Mouse (Mus musculus): ENCODE results near the gene Khdc3. TPM values are rescaled to one million over a fixed set of nuclear protein-coding genes. Genes with fewer than 3 reads are reported as not detected.

Khdc3 gene
- polyA plus RNA-seq, 1 experiment from 2014 or later = not detected

DNA sequence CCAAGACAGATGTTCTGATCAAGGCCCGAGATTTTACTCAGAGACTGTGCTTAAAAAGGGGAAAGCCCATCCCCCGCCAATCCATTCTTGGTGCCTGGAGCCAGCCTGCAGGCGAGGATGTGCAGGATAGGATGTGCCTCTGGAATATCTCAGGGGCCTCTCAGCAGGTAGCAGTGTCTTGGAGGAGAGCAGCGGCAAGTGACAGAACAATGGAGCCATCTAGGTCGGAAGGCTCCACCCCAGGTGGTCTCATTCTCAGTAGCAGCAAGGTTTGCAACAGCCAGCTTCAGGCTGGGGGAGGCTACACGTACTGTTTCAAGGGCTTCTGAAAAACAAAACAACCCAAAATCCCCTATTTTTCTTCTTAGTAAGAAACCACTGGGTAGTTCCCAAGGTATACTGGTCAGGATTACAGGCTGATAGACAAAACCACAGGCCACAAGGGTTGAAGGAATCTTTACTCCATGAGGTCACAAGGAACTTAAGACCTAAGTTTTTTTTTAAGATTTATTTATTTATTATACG, 21.8 kb upstream of the Khdc3 start:
- 50% methylated on average over 7 of the region's 7 CpGs for WGBS
- no peaks in the 10 kb centered on the region for H3K27me3 ChIP-seq (replicated peaks)
- H3K27ac ChIP-seq (replicated peaks) = no peak overlapping the region
- no peak for ATAC-seq (ENCODE audit: extremely low read depth, insufficient number of reproducible peaks, low FRiP score, low TSS enrichment)
- no peaks in the 10 kb centered on the region for H3K9me3 ChIP-seq
- H3K36me3 ChIP-seq = no peaks in the 10 kb centered on the region
- H3K9ac ChIP-seq = no peak overlapping the region
- no peak overlapping the region for H3K4me3 ChIP-seq
- H3K4me2 ChIP-seq = no peak overlapping the region
- no peaks in the 10 kb centered on the region for H3K4me1 ChIP-seq

DNA sequence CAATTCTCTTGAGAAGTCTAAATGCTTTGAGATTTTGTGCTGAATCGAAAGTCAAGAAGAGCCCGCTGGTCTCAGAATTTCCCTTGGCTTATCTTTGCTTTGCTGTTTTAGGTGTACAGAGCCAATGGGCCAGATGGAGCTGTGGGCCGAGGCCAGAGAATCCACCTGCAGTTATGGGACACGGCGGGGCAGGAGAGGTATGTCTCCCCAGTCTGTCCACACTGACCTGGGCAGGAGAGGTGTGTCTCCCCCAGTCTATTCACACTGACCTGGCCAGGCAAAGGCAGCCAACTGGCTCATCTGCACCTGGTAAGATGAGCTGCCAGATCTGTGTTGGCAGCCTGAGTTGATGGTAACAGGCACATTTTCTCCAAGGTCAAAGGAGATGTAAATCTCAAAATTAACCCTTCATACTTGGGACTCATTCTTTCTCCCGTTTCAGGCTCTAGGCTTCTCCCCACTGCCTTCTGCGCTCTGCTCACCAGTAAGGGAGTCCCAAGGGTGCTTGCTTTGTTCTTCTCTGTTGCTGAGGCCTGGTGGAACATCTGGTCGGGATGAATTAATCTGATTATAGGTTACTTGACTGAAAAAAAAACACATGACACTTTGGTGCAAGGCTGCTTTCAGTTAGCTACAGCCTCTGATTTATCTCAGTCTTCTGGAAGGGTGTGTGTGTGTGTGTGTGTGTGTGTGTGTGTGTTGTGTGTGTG, 19.2 kb upstream of the Khdc3 start:
- Histone ChIP-seq H3K27me3 (replicated peaks) (no peaks in the 10 kb centered on the region), H3K9ac (no peak overlapping the region), H3K27ac (replicated peaks) (no peak overlapping the region), H3K36me3 (no peaks in the 10 kb centered on the region), H3K4me1 (peaks cover 7% of the 10 kb centered on the region; the same call in 1 of the 2 replicates), H3K4me3 (no peak overlapping the region), H3K9me3 (no peaks in the 10 kb centered on the region), H3K4me2 (no peak overlapping the region)
- no peak for ATAC-seq (ENCODE audit: extremely low read depth, insufficient number of reproducible peaks, low FRiP score, low TSS enrichment)
- 75% methylated on average over 8 of the region's 8 CpGs for WGBS

DNA sequence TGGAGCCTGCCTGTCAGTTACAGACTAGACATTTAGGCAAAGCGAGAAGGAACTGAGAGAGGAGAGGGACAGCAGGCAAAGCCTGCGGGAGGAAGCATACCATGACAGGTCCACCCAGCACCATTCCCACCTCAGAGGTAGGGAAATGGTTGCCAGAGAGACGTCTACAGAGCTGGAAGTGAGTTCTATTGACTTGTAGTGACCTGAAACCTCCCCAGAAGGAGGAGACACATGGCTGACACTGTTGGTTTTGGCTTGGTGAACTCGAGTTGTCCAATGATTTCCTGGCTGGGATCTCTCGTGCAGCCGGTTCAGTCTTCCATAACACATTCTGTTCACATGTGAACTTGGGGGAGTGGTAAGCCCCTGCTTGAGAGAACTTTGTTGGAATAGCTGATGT, 17.7 kb upstream of the Khdc3 start:
- 55% methylated on average over 6 of the region's 6 CpGs for WGBS
- no peak for ATAC-seq (ENCODE audit: extremely low read depth, insufficient number of reproducible peaks, low FRiP score, low TSS enrichment)

DNA sequence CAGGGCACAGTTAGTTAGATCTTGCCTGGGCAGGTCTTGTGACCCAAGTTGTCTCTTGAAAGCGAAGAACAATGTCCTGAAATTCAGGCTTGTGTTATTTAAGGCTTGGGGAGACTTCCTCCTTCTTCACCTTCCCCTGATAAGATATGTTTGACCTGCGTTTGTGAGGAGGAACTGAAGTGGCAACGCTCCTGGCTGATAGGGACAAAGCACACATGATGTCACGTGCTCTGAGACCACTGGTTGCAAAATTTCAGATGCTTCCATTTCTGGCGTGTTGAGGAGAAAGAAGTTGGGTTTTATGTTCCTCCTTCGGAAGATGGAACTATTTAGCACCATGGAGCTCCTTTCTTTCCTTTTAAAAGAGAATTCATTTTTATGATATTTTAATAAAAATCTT, 15.8 kb upstream of the Khdc3 start:
- no peak overlapping the region for H3K9ac ChIP-seq
- ATAC-seq (ENCODE audit: extremely low read depth, insufficient number of reproducible peaks, low FRiP score, low TSS enrichment) = no peak
- H3K27ac ChIP-seq (replicated peaks) = no peak overlapping the region
- no peaks in the 10 kb centered on the region for H3K27me3 ChIP-seq (replicated peaks)
- H3K4me3 ChIP-seq = no peak overlapping the region
- H3K36me3 ChIP-seq = no peaks in the 10 kb centered on the region
- peaks cover 7% of the 10 kb centered on the region; the same call in 1 of the 2 replicates for H3K4me1 ChIP-seq
- H3K4me2 ChIP-seq = no peak overlapping the region
- WGBS = 42% methylated on average over 6 of the region's 6 CpGs
- H3K9me3 ChIP-seq = no peaks in the 10 kb centered on the region

More for the DNA sequence above, 17.7 kb upstream of the Khdc3 start:
- Histone ChIP-seq H3K4me3 (no peak overlapping the region), H3K9me3 (no peaks in the 10 kb centered on the region), H3K27me3 (replicated peaks) (no peaks in the 10 kb centered on the region), H3K36me3 (no peaks in the 10 kb centered on the region), H3K27ac (replicated peaks) (no peak overlapping the region), H3K9ac (no peak overlapping the region), H3K4me1 (peaks cover 7% of the 10 kb centered on the region; the same call in 1 of the 2 replicates), H3K4me2 (no peak overlapping the region)

DNA sequence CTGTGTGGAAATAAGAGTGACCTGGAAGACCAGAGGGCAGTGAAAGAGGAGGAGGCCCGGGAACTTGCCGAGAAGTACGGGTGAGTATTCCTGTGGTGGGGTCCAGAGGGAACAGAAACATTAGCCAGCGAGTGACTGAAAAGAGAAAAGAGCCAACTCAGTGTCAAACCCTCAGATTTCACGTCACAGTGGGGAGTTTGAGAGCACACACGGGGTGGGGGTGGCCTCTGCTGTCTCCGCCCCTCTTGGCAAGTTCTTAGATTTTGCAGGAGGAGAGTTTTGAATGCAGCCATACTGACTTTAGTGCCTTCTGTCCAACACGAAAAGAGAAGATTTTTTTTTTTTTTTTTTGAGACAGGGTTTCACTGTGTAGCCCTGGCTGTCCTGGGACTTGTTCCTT, 14.5 kb upstream of the Khdc3 start:
- H3K27me3 ChIP-seq (replicated peaks) = no peaks in the 10 kb centered on the region
- ATAC-seq (ENCODE audit: extremely low read depth, insufficient number of reproducible peaks, low FRiP score, low TSS enrichment) = no peak
- H3K4me2 ChIP-seq = no peak overlapping the region
- H3K4me1 ChIP-seq = peaks cover 7% of the 10 kb centered on the region; the same call in 1 of the 2 replicates
- 55% methylated on average over 8 of the region's 8 CpGs for WGBS
- H3K36me3 ChIP-seq = no peaks in the 10 kb centered on the region
- no peak overlapping the region for H3K4me3 ChIP-seq
- no peak overlapping the region for H3K27ac ChIP-seq (replicated peaks)
- H3K9ac ChIP-seq = no peak overlapping the region
- no peaks in the 10 kb centered on the region for H3K9me3 ChIP-seq

DNA sequence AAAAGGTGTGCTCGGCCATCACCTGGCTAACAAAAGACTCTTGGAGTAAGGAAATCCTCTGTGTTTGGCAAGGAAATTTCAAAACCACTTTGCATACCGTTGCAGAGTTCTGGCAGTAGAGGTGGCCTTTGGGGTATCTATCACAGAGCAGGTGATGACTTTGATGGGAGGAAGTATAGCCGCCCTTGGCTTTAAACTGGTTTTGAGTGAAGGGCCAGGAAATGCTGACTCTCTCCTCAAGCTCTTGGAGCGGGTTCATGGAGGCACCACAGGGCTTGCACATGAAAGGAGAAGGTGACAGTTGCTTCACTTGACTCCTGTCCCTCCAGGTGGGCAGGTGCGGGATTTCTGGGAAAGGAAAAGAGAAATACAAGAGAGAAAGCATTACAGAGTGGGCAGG, 14.1 kb upstream of the Khdc3 start:
- no peak overlapping the region for H3K4me3 ChIP-seq
- H3K36me3 ChIP-seq = no peaks in the 10 kb centered on the region
- peaks cover 7% of the 10 kb centered on the region; the same call in 1 of the 2 replicates for H3K4me1 ChIP-seq
- no peak overlapping the region for H3K27ac ChIP-seq (replicated peaks)
- no peak overlapping the region for H3K4me2 ChIP-seq
- no peaks in the 10 kb centered on the region for H3K9me3 ChIP-seq
- H3K27me3 ChIP-seq (replicated peaks) = peaks cover under 1% of the 10 kb centered on the region; the same call in 1 of the 2 replicates
- no peak overlapping the region for H3K9ac ChIP-seq
- ATAC-seq (ENCODE audit: extremely low read depth, insufficient number of reproducible peaks, low FRiP score, low TSS enrichment) = no peak
- 64% methylated on average over 5 of the region's 5 CpGs for WGBS

DNA sequence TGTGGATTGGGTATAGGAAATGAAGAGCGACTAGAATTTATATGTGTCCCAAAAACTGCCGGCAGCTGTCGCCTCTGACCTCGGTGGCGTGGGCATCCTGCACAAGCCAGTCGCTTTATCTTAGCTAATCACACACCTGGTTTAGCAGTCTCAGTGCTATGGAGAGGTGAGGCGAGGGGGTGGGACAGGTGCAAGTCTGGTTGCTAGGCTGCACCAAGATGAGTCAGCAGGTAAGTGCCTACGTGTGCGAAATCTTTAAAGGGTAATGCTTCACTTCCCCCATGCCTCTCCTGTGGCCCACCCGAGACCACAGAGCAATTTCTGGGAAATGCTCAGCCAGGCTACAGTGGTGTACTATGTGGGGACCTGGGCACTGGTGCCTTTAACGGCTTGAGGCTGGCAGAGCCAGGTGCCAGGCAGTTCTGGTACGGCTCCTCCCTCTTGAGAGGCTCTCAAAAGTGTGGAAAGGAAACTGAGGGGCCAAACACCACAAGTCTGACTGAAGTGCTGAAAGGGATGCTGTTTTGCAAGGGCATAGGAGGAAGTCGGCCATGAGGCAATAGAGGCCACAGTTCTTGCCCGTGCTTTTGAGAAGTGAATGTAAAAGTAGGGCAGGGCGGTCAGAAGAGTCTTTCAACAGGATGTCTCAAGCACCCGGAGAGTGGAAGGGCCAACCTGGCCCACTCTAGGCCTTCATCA, 12.3 kb upstream of the Khdc3 start:
- 60% methylated on average over 16 of the region's 16 CpGs for WGBS
- H3K27ac ChIP-seq (replicated peaks) = no peak overlapping the region

DNA sequence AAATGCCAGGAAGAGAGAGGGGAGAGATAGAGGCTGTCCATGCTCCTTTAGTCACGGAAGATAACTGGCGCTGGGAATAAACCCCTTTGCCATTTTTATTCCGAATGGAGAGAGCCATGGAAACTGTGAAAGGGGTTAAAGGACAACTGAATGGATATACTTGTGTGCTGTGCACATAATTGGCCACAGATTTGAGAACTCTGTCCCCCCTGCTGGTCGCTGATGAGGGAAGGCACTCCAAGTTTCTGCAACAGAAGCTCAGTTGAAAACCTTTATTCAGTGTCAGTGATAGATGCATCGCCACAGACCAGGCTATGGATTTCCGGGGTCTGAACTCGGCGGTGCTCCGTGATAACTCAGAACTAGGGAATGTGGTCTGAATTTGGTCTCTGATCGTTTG, 11.5 kb upstream of the Khdc3 start:
- ATAC-seq (ENCODE audit: extremely low read depth, insufficient number of reproducible peaks, low FRiP score, low TSS enrichment) = no peak
- no peak overlapping the region for H3K27ac ChIP-seq (replicated peaks)
- 72% methylated on average over 10 of the region's 10 CpGs for WGBS

More for the DNA sequence above, 12.3 kb upstream of the Khdc3 start:
- ATAC-seq (ENCODE audit: extremely low read depth, insufficient number of reproducible peaks, low FRiP score, low TSS enrichment) = no peak
- Histone ChIP-seq H3K9me3 (no peaks in the 10 kb centered on the region), H3K36me3 (no peaks in the 10 kb centered on the region), H3K4me1 (peaks cover 7% of the 10 kb centered on the region; the same call in 1 of the 2 replicates), H3K9ac (no peak overlapping the region), H3K4me2 (no peak overlapping the region), H3K27me3 (replicated peaks) (peaks cover 8% of the 10 kb centered on the region; the same call in 1 of the 2 replicates), H3K4me3 (no peak overlapping the region)

DNA sequence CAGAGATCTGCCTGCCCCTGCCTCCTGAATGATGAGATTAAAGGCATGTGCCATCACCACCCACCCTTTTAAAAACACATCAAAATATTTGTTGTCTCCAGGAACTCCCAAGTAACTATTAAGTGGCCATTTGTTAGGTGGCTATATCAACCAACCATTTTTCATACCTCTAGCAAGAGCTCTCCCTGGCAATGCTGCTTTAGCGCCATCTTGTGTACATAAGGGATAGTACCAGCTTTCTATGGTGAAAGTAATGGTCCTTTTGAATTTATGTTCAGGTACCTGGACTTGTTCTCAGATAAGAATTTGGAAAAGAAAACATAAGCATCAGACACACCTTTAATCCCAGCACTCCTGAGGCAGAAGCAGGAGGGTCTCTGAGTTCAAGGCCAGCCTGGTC, 9.9 kb upstream of the Khdc3 start:
- no peaks in the 10 kb centered on the region for H3K36me3 ChIP-seq
- WGBS = 0% methylated on average over 1 of the region's 1 CpGs
- H3K9me3 ChIP-seq = no peaks in the 10 kb centered on the region
- no peak for ATAC-seq (ENCODE audit: extremely low read depth, insufficient number of reproducible peaks, low FRiP score, low TSS enrichment)
- no peak overlapping the region for H3K4me3 ChIP-seq
- no peak overlapping the region for H3K27ac ChIP-seq (replicated peaks)
- no peak overlapping the region for H3K4me2 ChIP-seq
- H3K4me1 ChIP-seq = no peaks in the 10 kb centered on the region
- H3K27me3 ChIP-seq (replicated peaks) = peaks cover 23% of the 10 kb centered on the region
- no peak overlapping the region for H3K9ac ChIP-seq

More for the DNA sequence above, 11.5 kb upstream of the Khdc3 start:
- Histone ChIP-seq H3K4me3 (no peak overlapping the region), H3K4me1 (peaks cover 7% of the 10 kb centered on the region; the same call in 1 of the 2 replicates), H3K4me2 (no peak overlapping the region), H3K9me3 (no peaks in the 10 kb centered on the region), H3K27me3 (replicated peaks) (peaks cover 15% of the 10 kb centered on the region), H3K9ac (no peak overlapping the region), H3K36me3 (no peaks in the 10 kb centered on the region)

DNA sequence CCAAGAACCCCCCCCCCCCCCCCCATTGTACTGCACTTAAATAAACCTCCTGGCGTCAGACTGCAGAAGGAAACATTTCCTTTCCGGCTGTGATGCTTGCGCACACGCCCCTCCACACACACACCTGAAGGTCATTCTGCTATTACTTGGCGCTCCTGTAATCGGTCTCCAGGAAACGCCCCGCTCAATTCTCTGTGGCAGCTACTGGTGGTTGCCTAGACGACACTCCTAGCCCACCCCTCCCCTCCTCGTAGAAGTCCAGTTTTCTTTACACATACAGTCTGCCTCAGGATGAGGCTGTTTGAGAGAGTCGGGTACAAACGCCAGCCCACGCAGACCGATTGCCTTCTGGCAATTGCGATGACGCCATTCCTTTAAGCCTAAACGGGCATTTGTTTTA, 7.1 kb upstream of the Khdc3 start:
- no peak overlapping the region for H3K4me3 ChIP-seq
- H3K9ac ChIP-seq = no peak overlapping the region
- H3K27me3 ChIP-seq (replicated peaks) = peaks cover 23% of the 10 kb centered on the region
- no peak overlapping the region for H3K4me2 ChIP-seq
- H3K9me3 ChIP-seq = no peaks in the 10 kb centered on the region
- no peaks in the 10 kb centered on the region for H3K4me1 ChIP-seq
- H3K27ac ChIP-seq (replicated peaks) = no peak overlapping the region
- H3K36me3 ChIP-seq = no peaks in the 10 kb centered on the region
- no peak for ATAC-seq (ENCODE audit: extremely low read depth, insufficient number of reproducible peaks, low FRiP score, low TSS enrichment)
- WGBS = 42% methylated on average over 17 of the region's 17 CpGs

DNA sequence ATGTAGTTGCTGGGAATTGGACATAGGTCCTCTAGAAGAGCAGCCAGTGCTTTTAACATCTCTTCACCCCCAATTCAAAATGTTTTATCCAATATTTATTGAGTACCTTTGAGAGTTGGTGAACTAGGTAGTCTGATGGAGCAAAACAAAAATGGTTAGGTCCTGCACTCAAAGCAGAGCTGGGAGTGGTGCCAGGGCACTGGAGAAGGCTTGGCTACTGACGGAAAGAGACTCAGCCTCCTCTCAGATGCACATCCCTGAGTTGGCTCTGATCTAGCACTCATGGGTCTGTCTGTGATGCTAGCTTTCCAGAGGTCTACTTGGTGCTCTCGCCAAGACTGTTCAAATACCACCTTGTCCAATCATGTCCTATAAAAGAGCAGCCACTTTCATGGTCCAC, 3.7 kb upstream of the Khdc3 start:
- 60% methylated on average over 2 of the region's 2 CpGs for WGBS

More for the DNA sequence above, 3.7 kb upstream of the Khdc3 start:
- Histone ChIP-seq H3K27ac (replicated peaks) (no peak overlapping the region), H3K9me3 (no peaks in the 10 kb centered on the region), H3K36me3 (no peaks in the 10 kb centered on the region), H3K9ac (no peak overlapping the region), H3K4me1 (no peaks in the 10 kb centered on the region), H3K27me3 (replicated peaks) (peaks cover 37% of the 10 kb centered on the region), H3K4me2 (no peak overlapping the region), H3K4me3 (no peak overlapping the region)
- no peak for ATAC-seq (ENCODE audit: extremely low read depth, insufficient number of reproducible peaks, low FRiP score, low TSS enrichment)

Measured in heart, embryonic 13.5 days (tissue).